Mouse (Mus musculus) spleen, postnatal 36 days (tissue): Measurements from ENCODE around the gene Alg14.

Experiments
- DNase-seq, 2 experiments: peaks; one replicate each; pipeline ENCODE4 v3.0.0; 2022; ENCODE audit warnings: low spot score in 2 of 2, mixed read lengths in 1 of 2

Alg14 gene

DNA sequence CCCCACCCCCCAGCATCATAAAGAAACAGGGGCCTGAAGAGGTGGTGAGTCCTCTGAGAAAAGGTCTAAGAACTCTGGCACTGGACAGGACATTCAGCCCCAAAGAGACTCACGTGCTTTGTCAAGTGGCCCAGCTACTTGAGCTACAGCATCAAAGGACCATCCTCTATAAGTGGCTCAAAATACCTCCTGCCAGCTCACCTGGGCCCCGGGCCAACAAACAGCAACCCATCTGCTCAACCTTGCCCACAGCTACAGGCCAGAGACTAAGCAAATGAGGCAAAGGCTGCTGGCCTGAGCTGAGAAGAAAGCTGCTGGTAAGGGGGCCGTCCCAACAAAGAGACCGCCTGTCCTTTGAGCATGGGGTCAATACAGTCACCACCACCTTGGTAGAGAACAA, 14.0 kb upstream of the Alg14 start:
- no peak for DNase-seq

DNA sequence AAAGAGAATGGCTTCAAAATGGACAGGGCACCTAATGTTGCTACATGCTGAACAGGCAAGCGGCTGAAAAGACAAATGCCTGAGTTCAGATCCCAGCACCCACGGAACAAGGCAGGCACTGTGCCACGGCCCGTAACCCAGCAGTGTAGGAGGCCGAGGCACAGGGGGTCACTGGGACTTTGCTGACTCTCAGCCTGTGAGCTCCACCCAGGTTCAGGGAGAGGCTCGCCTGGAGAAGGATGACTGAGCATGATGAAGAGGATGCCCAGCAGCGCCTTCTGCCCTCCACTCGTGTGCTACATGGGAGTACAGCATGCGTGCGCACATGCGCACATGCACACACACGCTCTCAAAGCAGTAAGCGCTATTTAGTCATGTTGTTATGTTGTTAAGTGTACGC, 11.9 kb upstream of the Alg14 start:
- DNase-seq = no peak

DNA sequence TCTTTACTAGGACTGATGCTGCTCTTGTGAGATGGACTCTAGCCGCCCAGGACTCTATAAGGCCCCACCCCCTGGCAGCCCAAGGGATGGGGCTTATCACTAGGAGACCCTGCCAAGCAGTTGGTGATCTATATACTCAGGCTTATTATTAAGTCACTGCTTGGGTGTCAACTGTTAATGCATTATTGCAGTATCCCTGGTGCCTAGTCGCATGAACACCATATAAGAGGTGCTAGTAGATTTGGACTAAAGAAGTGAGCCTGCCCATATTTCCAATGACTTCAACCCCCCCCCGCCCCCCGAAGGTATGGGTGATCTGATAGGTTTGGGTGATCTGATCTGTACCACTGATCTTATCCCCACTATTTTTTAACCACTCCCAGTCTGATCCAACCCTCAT, 8.6 kb upstream of the Alg14 start, which contains the start of gene Tmem56:
Gene Tmem56 (minus strand): TSS at position 101 of the 400 bp plus-strand sequence.
- no peak for DNase-seq

DNA sequence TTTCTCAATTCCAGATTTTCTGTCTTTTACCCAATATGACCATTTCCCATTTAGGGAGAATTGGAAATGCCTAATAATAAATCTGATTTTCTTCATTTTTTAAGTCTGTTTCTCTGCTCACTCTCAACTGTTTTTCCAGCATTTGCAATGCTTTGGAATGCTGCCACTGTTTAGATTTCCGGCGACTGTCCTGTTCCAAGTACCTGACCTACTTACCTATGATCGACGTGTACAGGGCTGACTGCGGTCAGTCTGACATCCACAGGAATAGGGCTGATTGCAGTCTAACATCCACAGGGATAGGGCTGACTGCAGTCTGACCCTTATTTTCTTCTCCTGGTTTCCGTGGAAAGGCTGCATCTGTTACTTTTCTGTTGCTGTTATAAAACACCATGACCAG, 6.4 kb upstream of the Alg14 start:
- DNase-seq = no peak

DNA sequence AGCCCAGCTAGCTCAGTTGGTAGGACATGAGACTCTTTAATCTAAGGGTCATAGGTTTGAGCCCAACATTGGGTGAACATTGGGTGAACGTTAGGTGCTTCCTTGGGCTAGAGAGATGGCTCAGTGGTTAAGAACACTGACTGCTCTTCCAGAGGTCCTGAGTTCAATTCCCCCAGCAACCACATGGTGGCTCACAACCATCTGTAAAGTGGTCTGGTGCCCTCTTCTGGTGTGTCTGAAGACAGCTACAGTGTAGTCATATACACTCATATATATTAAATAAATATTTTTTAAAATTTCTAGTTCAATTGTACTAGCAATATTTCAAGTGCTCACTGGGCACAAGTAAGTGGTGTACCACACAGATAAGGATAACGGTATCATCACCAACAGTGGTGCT, 4.4 kb upstream of the Alg14 start:
- DNase-seq = no peak

DNA sequence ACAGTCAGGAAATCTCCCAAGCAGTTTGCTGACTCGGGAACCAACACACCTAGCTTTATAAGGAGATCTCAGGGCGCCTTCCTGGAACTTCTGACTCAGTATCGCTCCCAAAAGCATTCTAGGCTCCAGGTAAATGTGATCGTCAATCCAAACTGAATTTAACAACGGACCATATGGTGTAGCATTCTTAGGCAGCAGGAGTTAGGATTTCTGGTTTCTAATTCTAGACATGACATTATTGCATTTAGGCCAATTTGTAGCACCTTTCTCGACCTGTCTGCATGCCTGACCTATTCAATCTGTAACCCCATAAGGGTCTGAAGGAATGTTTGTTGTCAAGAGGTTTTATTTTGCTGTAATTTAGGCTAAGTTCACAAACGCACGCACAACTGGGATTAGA, 892 bp upstream of the Alg14 start:
- DNase-seq = no peak

DNA sequence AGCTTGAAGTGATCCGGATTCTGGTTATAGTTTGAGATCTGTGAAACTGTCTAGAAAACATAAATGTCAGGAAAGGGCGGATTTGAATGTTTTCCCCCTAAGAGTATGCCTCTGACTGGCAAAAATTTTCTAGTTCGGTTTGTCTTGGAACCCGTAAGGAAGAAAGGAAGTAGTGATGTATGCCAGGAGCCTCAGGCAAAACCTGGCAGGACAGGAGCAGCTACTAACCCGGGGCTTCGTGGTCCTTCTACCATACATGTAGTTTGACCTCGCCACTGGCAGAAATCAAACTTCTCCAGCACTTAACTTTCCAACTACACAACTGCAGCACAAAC, 381 bp upstream of the Alg14 start:
- DNase-seq = no peak

DNA sequence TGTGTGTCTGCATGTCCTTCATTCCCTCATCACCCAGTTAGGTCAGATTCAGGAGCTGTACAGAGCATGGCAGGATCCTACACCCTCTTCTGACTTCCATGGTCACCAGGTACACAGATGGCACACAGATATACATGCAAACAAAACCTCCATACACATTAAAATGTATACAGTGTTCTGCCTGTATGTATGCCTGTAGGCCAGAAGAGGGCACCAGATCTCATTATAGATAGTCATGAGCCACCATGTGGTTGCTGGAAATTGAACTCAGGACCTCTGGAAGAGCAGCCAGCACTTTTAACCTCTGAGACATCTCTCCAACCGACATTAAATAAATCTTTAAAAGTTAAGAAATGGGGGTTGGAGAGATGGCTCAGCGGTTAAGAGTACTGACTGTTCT, 2.6 kb downstream of the Alg14 start:
- no peak for DNase-seq

DNA sequence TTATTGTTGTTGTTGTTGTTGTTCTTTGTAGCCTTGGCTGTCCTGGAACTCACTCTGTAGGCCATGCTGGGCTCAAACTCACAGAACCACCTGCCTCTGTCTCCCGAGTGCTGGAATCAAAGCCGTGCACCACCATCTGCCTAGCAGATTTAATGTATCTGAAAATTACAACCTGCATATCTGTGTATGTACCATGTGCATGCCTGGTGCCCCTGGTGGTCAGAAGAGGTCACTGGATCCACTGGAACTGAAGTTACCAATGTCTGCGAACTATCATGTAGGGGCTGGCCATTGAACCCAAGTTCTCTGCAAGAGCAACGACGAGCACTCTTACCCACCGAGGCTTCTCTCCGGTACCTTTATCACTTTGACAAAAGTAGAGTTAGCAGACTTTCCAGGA, 15.1 kb downstream of the Alg14 start:
- peak in 1 of 2 experiments; percentile 25 for DNase-seq

DNA sequence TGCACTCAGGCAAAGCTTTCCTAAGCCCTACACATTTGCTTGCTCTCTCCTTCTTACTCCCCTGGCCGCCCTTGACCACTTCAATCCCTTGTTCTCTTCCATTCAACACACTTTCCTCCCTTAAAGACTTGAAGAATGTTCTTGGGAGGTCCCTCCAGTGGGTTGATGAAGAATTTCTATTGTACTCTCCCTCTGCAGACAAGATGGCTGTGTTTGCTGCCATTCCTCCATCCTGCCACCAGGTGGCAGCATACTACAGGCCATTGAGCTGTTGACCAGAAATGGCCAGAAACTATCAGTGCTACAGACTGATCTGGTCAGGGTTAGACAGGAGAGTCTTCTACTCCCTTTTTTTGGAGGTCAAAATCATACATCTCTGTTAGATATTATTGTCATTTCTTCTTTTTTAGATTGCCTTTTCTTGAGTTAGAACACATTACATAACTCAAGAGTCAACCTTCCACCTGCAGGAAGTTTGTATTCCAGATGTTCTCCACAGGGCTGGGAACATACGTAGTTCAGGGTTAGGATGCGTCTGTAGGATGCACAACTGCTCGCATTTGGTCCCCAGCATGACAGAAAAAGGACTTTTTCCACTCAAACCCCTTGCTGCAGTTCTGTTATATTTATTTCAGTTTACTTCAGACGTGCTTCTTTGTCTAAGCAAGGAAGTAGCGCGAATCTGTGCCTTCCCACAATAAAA, 16.1 kb downstream of the Alg14 start:
- DNase-seq = peak; percentile 64 to 72

DNA sequence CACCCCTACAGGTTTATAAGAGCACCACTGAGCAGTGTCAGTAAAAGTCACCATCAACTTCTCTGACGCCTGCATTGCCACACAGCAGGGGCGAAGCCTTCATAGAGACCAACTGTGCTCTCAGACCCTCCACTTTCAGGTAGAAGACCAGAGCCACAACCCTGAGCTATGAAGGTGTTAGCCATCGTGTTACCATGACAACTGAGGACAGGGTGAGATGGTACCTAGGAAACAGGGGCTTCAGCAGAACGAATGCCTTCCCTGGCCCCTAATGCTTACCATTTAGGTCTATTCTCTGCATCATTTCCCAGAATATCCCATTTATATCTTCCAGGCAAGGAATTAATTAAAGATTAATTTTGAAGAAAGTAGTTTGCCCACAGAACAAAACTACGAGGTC, 17.4 kb downstream of the Alg14 start:
- DNase-seq = no peak

DNA sequence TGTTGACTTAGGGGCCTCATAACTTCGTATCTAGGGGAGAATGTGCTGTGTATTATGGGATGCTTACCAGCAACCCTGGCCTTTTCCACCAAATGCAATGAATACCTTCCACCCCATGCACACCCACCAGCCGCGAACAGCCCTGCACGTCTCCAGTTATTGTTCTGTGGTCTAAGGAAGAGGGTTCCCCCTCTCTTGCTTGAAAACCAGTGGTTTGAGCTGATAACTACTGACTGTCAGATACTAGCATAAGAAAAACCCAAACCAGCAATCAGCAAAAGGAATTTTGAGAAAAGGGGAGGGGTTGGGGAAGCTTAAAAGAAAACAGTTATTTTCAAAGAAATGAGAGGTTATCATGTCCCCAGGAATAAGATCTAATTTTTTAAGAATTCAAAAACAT, 17.9 kb downstream of the Alg14 start:
- DNase-seq = no peak

DNA sequence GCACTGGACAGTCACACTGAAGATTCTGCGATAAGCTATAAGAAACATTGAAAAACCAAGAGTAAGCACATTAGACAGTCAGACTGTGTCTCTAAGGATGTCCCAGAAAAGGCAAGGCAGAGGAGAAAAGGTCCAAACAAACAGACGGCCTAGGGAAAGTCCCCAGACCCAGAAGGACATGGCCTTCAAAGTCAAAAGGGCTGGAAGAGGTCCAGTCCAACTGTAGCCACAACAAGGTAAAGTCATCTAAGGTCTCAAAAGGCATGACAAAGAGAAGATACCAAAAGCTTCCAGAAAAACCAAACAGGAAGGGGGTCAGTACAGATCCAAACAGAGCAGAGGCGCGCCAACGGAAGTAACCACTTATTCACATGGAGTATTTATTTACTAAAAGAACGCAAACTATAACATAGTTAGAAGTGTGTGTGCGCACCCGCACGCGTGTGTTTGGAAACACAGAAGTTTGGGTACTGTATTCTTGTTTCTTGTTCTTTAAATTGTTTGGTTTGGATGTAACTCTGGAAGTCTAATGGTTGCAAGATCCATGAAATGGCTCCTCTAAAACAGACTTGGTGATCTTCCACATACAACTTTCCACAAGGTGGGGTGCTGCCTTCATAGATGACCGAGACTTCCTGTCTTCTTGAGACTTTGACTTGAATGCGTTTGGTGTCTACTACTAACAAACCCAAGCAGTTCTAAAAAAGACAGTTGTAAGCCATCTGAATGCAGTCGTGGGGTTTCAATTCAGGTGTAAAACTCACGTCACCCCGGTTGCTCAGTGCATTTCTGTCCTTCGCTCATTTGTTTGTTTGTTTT, 18.5 kb downstream of the Alg14 start:
- peak in 1 of 2 experiments; percentile 13 for DNase-seq

DNA sequence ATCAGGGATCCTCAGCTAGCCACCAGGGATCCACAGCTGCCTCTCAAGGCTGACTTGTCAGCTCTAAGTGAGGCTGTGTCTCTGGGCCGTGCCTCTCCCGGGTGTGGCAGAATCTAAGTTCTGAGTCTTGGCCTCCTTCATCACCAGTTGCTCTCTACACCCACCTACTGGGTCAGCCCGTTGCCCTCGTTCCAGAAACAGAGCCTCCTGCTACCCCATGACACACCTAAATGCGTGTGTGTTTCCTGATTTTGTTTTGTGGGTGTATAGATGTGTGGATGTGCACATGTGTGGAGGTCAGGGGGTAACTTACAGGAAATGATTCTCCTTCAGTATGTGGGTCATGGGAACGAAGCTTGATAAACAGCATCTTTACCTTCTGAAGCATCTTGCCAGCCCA, 20.9 kb downstream of the Alg14 start:
- no peak for DNase-seq

DNA sequence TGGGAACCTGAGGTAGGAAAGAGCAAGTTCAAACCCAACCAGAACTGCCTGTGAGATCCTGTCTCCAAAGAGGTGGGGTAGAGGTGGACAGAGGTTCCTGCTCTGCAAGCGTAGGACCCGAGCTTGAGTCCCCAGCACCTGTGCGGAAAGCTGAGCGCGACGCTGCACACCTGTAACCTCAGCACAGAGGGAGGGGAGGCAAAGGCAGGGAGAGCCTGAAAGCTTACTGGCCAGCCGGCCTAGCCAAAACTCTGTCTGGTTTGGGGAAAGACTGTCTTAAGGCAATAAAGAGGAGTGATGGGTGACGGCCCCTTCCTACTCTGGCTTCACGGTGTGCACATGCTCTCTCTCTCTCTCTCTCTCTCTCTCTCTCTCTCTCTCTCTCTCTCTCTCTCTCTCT, 21.4 kb downstream of the Alg14 start:
- no peak for DNase-seq

DNA sequence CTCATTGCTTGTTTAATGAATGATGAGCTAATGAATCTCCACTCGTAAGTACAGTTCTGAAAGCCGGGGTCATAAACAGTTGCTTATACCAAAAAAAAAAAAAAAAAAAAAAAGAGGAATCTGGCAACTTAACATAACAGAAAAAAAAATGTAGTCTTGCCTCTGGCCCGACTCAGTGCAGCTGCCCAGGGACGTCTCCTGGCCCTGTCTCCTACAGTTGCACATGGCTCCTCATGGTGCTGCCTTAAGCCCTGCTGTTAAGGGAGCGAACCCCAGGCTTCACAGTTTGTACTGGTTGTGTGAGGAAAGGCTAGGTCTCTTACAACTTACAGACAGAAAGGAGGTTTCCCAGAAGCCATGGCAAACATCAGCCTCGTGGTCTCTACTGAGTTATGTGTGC, 22.6 kb downstream of the Alg14 start:
- no peak for DNase-seq

DNA sequence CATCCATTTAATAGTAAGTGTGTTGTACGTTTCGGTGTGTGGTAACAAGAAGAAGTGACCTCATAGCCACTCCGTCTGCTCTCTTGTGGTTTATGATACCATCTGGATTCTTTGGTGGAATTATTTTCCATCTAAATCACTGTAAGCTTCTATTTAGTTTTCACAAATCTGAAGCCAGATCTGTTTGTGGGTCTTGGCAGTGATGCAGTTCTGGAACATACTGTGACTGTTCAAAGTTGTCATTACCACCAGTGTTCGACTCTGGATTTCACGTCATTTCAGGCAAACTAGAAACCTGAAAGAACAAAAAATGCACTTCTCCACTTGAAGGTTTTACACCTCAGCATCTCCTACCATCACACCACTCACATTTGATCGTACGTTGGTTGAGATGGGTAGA, 23.9 kb downstream of the Alg14 start:
- no peak for DNase-seq

DNA sequence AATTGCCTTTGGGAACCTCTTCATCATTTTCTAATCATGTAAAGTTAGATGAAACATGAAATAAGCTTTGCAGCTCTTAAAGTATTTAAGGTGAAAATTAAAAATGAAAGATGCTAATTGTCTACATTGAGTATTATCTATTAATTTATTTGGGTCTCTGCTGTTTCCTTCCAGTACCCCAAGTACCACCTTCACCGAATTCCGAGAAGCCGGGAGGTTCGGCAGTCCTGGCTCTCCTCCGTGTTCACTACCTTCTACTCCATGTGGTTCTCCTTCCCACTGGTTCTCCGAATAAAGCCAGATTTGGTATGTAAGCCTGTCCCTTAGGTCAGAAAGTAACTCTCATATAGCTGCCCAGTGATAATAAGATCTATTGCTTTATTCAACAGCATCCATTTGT, 28.3 kb downstream of the Alg14 start:
- no peak for DNase-seq

DNA sequence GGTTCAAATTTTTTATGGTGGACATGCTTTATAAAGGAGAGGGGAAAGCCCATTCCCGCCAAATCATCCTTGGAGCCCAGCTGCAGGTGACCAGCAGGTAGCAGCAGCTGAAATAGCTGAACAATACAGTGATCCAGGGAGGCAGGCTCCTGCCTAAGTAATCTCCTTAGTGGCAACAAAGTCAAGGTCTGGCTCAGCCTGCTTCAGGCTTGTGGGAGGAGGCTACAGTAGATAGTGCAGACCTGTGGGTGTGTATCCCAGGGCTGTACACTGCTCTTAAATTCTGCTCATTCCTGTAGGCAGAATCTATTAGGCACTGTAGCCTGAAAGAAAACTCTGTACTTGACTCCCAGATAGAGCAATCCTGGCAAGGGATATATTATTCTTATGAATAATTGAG, 29.3 kb downstream of the Alg14 start:
- DNase-seq = no peak

DNA sequence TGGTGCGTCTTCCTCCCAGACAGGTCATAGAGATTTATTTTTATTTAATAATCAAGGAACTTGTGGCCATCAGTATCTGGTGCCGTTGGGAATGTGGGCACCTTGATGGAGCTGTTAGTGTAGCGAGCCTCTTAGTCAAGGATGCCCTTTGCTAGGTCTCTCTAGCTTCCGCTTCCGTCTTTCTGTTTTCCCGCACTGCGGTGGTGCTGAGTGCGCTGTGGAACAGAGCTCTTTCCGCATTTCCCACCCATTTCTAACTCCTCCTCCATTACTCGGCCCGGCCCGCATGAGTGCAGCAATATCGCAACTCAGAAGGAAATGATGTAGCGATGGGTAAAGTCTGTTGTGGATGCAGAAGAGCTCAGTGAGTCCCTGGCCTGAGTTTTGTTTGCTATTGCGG, 31.8 kb downstream of the Alg14 start:
- DNase-seq = no peak

DNA sequence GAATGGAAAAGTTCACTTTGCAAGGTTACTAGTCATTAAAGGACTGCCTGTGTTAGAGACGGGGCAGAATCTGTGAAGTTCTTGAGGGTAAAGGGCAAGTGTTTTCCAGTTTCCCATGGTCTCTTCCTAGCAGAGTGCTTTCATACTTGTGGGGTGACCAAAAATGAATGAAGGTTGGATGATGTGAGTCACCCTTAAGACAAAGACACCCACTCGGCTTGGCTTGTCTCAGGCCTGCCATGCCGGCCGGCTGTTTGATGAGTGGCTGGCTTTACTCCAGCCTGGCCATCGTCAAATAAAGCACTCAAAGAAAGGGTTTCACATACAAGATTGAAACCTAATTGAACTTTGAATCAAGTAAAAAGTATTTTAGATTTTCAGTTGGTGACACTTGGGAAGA, 35.8 kb downstream of the Alg14 start:
- no peak for DNase-seq

DNA sequence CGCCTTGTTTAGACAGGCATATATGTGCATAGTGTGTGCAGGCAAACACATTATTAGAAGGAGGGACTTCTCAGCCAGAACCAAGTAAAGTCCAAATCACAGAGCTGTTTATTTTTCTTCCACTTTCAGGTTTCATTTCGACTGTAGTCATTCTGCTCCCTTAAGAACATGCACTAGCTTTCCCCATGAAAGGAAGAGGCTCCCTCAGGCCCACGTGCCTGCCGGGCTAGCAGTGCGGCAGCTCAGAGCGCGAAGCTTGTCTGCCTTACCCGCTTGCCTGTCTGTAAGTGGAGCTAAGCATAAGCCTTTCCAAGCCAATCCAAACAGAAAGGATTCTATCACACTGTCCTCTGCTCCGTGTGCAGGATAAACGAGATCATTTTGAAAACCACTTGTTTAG, 38.1 kb downstream of the Alg14 start:
- peak; percentile 35 to 42 for DNase-seq

DNA sequence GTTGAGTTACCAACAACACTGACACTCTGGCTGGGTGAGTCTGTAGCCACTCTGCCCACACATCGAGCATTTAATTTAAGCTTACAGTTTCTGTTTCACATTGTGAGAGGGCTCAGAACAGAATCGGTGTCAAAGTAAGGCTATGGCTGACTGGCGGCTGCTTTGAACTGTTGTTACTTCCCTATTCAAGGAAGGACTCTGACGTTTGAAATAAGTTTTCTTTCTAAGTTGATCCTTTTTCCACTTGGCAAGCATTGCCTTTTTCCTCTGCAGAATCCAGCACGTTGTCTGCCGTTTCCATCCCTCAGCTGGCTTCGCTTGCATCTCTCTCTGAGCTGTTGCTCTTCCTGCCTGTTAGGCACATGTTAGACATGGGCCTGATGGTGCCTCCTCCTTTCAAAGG, 38.7 kb downstream of the Alg14 start:
- peak; percentile 73 to 75 for DNase-seq
